Mouse (Mus musculus) kidney, adult 2 months (tissue): ENCODE results near the gene Gabbr1.

Source experiments
- CTCF ChIP-seq: fragments of 200-500 bp; conservative IDR thresholded peaks from 2 replicates; pipeline ENCODE4 v1.5.1; 2011; ENCODE audit warnings: low read depth, mild to moderate bottlenecking, control low read depth, low read length, moderate library complexity, mixed read lengths; ENCODE audit not compliant: insufficient read depth, insufficient read length
- POLR2A ChIP-seq: fragments of 200-500 bp; IDR thresholded peaks from one replicate; pipeline ENCODE4 v1.6.1; 2011; ENCODE audit warnings: low read depth, low read length, control low read depth

DNA sequence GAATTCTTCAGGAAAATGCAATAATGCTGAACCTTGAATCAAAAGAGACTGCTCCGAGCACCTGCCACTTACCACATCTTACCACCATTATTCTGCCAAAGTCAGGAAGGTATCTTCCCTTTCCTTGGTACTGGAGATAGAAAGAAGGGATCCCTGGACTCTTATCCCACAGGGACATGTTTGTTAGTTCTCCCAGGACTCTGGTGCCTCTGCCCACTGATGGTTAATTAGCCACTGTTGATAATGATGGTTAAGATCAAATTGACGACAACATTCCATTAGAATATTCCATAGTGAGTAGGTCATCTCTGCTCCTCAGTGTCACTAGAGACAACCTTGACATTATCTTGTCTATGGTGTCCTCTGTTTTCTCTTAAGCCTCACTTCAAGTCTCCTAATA, 74.2 kb downstream of the Gabbr1 start, which contains the start of gene Olfr92:
- TF ChIP-seq CTCF (no peak), POLR2A (no peak)
